ENCODE assay signal across 22 mouse cellular contexts in genomic region chr1:59603417-59603712, GRCm38 (mm10).
"Had no signal": no experiment of that assay in that cellular context is flagged by ENCODE, and none has a peak within 500 bp of the region (broad histone marks: within the 10 kb centered on the region; RNA-seq: fewer than 3 reads in every experiment).

No protein-coding gene starts in this region.

- H3K4me3 ChIP-seq: hindbrain, embryonic 12.5 days; intestine, embryonic 15.5 days; layer of hippocampus, adult 2 months; left cerebral cortex, adult 2 months; limb, embryonic 12.5 days; liver, embryonic 13.5 days; liver, embryonic 15.5 days had no signal

- H3K4me2 ChIP-seq: intestine, embryonic 15.5 days; liver, embryonic 15.5 days had no signal

- H3K9me3 ChIP-seq: heart, embryonic 10.5 days; heart, embryonic 12.5 days; hindbrain, embryonic 10.5 days; hindbrain, embryonic 12.5 days; intestine, embryonic 15.5 days; limb, embryonic 10.5 days; limb, embryonic 12.5 days; liver, embryonic 13.5 days; liver, embryonic 15.5 days had no signal

- H3K27ac ChIP-seq: hindbrain, embryonic 12.5 days; hindbrain, embryonic 14.5 days; intestine, embryonic 15.5 days; left cerebral cortex, adult 2 months; limb, embryonic 12.5 days; liver, embryonic 13.5 days; liver, embryonic 15.5 days had no signal

- H3K4me1 ChIP-seq: heart, embryonic 12.5 days; intestine, embryonic 15.5 days; liver, embryonic 13.5 days; liver, embryonic 15.5 days had no signal

- ATAC-seq: hindbrain, embryonic 16.5 days; intestine, embryonic 15.5 days; intestine, postnatal 0 days had no signal

- H3K27me3 ChIP-seq: hindbrain, embryonic 12.5 days; intestine, embryonic 15.5 days; limb, embryonic 12.5 days; liver, embryonic 15.5 days had no signal

- DNase-seq: gastrocnemius, postnatal 10 days; gastrocnemius, postnatal 25 days; heart, adult 18-20 months; heart, postnatal 10 days; kidney, adult 18-20 months; kidney, adult 8-10 months; kidney, postnatal 10 days; kidney, postnatal 25 days; liver, embryonic 13.5 days had no signal

- H3K36me3 ChIP-seq: heart, embryonic 10.5 days; heart, embryonic 12.5 days; hindbrain, embryonic 10.5 days; hindbrain, embryonic 12.5 days; intestine, embryonic 15.5 days; limb, embryonic 10.5 days; limb, embryonic 12.5 days; liver, embryonic 13.5 days; liver, embryonic 15.5 days had no signal

- H3K9ac ChIP-seq: heart, embryonic 12.5 days; hindbrain, embryonic 14.5 days; intestine, embryonic 15.5 days; limb, embryonic 12.5 days; liver, embryonic 13.5 days; liver, embryonic 15.5 days had no signal
